Mouse (Mus musculus) cerebral cortex, adult 2 months (tissue): ENCODE data around the gene Gamt.

Experiments
- WGBS: fragments of 180-500 bp; shearing (Covaris S2); methylation state at CpG from one replicate; pipeline ENCODE4 v1.1.7; 2018; 5-methylcytosine and 5-hydroxymethylcytosine counted together

The Gamt gene

DNA sequence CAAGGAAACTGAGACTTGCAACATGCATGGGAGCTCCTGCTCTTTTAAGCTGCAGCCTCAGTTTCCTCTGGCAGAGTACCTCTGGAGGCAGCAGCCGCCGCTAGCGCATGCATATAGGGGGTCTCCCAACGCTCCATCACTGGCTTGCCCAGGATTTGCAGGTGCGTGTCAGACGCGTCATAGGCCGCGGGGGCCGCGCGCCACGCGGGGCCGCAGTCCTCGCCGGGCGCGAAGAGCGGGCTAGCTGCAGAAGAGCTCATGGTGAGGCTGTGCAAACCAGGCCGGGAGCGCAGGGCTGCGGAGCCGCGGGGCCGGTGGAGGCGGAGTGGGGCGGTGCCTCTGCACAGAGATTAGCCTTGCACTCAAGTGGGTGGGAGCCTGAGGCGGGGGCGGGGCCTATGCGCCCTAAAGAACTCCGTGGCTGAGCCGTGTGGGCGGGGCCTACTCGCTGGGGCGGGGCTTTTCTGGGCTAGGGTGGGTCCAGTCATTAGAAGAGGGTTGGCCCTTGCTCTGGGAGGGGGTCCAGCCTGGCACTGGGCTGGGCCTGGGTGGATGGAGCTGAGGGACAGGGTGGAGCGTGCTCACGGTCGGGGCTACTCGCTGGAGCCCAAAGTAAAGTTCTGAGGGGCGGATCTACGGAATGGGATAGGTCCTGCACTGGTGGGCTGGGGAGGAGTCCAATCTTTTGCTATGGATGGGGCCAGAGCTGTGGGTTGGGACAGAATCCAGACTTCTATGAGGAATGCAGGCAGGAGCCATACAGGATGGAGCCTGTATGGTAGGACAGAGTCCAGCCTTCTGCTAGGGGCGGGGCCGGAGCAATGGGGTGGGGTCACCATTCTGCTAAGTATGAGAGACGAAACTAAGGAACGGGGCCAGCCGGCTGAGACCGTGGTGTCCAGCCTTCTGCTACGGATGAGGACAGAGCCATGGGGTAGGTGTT is at the start of gene Gamt, which contains the start of gene Dazap1:
Gene Gamt (minus strand): TSS at position 371 of the 943 bp plus-strand sequence.
Gene Dazap1 (plus strand): TSS at position 845 of the 943 bp plus-strand sequence.
- WGBS, result under 1% methylated on average over 49 of the region's 49 CpGs

DNA sequence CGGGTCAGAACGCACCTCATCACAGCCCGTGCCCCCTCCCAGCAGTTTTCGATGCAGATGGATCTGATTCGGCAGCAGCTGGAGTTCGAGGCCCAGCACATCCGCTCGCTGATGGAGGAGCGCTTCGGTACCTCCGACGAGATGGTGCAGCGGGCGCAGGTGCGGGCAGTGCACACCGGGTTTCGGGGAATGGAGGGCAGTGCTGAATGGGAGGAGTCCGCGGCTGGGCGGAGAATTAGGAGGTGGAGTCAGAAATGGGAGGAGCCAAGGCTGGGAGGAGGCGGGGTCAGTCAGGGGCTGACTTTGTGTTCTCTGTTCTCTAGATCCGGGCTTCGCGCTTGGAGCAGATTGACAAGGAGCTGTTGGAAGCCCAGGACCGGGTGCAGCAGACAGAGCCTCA is 44.0 kb upstream of the Gamt start:
- WGBS, result 43% methylated on average over 25 of the region's 25 CpGs

DNA sequence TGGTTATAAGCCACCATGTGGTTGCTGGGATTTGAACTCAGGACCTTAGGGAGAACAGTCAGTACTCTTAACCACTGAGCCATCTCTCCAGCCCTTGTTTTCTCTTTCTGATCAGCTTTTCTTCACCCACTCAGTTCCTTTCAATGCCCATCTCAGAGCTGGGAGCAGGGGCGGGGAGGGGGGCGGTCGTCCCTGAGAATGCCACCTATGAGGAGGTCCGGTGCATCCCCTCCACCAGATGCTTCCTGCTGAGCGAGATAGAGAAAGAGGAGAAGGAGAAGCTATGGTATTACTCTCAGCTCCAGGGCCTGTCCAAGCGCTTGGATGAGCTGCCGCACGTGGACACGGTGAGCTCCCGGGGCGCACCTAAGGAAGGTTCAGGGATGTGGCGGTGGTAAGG is 43.6 kb upstream of the Gamt start:
- WGBS, result 55% methylated on average over 12 of the region's 12 CpGs

DNA sequence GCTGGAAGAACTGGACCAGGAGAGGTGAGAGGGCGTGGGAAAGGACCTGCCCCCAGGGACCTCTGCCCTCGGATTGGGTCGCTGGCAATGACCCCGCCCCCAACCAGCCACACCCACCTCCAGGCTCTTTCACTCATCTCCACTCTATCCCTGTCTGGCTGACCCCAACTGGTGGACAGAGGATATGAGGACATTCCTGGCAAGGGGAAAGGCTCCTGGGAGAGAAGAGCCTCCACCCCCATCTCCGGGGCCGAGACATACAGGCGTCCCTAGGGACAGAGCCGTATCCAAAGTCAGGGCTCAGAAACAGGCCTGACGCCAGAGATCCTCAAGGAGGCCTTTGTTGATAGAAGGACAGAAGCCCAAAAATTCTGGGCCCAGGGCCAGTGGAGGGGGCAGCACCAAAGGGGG is 41.7 kb upstream of the Gamt start:
- WGBS, result 10% methylated on average over 9 of the region's 9 CpGs

DNA sequence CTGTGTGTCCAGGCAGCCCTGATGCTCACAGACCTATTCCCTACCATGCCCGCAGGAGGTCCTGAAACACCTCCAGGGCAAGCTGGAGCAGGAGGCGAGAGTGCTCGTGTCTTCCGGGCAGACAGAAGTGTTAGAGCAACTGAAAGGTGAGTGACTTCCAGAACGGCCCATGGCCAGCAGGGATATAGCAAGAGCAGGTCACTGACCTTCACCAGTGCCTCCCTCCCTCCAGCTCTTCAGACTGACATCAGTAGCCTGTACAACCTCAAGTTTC is 41.2 kb upstream of the Gamt start:
- 49% methylated on average over 5 of the region's 5 CpGs for WGBS

DNA sequence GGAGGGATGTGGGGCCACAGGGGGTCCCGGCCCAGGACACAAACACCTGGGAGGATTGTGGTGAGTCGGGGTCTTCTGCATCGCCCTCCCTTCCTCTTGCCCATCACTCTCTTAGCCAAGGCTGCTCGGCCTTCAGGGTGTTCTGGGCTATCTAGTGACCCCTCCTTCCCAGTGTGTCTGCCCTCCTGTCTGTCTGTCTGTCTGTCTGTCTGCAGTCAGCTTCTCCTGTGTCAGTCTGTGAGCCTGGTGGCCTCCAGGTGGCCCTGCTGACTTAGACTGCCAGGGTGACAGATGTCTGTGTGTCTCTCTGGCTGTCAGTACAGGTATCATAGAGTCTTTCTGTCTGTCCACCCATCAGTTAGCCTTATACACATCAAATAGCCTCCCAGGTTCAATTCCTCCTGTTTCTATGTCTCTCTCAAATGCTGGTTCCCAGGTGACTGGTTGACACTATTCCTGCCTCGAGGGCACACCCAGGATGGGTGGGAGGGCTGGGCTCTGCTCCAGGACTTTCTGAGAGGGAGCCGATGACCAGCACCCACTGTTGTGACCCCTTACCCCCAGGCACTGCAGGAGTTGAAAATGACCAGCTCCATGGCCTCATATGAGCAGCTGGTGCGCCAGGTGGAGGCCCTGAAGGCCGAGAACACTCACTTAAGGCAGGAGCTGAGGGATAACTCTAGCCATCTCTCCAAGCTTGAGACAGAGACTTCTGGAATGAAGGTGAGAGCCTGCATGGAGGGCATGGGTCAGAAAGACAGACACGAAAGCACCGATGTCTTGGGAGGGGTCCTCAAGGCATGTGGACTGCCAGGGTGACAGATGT is 40.7 kb upstream of the Gamt start:
- WGBS, result 48% methylated on average over 9 of the region's 10 CpGs

DNA sequence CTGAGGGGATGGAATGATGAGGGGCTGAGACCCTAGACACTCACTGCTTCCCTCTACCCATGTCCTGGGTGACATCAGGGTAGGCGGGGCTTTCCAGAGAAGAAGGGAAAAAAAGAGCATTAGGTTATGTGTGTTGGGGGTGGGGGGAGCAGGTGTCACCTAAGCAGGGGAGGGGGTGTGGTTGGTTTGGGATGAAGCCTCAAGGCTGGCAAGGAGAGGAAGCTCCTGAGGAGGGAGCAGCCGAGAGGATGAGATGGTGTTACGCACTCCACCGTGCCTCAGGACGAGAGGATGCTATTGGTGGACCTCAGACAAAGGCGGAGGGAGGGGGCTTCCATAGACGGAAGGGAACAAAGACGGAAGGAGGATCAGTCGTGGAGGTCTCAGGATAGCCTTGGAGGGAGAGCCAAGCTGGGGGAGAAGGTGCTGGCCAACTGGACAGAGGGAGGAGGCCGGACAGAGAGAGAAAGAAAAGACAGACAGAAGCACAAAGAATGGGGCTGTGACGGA is 39.9 kb upstream of the Gamt start:
- 10% methylated on average over 11 of the region's 11 CpGs for WGBS

DNA sequence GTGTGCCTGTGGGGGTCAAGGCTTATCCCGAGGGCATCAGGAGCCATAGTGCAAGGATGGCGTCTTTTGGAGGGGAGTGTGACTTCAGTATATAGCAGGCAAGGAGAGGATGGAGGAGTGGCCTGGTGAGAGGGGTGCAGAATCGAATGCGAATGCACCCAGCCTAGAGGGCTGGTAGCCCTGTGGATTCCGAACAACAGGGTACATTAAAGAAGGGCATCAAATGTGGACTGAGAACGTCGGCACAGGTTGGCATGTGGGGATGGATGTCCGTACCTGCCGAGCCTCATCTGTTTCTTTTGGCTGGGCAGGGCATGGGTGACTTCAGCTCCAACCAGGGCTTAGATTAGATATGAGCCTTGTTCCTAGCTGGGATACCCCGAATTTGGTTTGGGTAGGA is 39.0 kb upstream of the Gamt start:
- WGBS, result 35% methylated on average over 10 of the region's 10 CpGs

DNA sequence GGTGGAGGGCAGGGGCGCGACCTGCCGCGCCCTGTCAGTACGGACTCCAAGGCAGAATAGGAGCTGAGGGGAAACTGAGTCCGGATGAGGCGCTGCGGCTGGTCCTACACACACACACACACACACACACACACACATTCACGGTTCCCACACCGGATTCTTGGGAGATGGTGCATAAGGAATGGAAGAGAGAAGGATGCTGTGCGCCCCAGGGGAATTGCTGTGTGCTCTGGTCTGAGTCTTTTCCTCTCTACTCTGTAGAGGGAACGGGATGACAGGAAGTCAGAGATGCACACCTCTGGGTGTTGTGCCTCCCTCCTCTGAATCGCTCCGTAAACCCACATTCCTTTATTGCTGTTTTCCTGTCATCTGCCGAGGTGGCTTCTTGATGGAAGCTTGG is 38.5 kb upstream of the Gamt start:
- 4% methylated on average over 15 of the region's 15 CpGs for WGBS

DNA sequence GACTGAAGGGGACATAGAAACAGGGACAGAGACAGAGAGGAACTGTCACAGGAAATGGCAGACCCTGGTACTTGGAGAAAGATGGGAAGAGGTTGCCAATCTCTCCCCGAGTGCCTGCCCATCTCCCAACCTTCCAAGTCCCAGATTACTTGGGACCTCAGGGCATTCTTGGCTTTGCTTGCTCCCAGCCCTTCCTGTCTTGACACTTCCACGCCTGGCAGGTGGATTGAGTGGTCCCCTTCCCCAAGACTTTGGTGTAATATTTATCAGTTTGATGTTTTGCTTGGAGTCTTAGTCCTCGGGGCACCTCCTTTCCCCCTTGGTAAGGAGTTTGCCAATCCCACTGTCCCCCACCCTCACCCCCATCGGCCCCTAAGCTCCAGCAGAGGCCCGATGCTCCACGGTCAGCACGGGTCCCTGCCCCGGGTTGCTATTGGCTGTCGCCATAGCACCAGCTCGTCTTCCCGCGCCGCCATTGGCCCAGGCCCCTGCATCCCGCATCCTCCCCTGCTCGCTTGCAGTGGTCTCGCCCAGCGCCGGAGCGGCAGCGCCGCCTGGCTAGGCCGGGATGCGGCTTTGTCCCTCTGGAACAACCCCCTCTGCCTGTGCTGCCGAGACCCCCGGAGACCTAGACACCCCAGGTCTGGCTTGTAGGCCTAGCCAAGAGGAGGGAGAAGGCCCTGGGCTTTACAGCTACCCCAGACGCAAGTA is 37.9 kb upstream of the Gamt start:
- WGBS, result 4% methylated on average over 26 of the region's 26 CpGs

DNA sequence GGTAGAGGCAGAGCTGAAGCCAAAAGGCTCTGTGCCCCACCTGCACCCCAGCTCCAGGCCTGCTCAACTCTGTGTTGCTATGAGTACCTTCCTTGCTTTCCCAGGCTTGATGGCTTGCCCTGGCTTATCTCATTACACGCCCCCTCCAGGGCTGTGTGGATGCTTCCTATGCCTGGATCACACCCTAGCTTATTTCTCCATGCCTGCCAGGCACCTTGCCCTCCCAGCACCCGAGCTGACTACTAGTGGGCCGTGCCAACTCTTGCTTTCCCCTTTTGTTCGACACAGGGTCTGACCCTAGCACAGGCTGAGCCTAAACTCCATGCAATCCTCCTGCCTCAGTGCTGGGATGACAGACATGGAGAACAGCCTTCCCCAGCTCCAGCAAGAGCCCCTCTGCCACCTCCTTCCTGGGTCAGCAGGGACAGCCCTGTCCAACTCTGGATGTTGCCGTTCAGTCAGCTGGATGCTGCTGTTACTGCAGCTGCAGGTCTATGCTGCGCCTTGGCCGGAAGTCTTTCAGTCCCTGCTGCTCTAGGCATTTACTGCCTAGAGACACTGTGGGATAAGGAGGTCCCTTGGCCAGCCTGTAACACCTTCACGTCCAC is 36.8 kb upstream of the Gamt start:
- 37% methylated on average over 8 of the region's 8 CpGs for WGBS

DNA sequence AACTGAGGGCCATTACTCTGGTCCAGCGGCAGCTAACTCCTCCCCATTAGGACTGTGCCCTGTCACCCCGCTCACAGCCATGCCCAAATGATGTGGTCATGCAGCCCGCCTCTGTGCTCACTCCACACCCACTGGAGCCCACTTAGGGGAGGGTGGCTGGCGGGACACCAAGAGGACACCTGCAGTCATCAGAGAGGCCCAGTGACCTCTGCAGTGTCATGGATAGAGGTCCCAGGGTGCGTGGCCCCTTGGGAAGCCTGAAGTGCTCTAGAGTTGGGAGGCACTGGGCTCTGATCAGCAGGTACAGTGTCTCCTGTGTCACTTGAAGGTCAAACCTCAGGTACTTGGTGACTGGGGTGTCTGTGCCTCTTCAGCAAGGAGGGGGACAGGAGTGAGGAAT is 36.0 kb upstream of the Gamt start:
- WGBS, result 75% methylated on average over 5 of the region's 5 CpGs

DNA sequence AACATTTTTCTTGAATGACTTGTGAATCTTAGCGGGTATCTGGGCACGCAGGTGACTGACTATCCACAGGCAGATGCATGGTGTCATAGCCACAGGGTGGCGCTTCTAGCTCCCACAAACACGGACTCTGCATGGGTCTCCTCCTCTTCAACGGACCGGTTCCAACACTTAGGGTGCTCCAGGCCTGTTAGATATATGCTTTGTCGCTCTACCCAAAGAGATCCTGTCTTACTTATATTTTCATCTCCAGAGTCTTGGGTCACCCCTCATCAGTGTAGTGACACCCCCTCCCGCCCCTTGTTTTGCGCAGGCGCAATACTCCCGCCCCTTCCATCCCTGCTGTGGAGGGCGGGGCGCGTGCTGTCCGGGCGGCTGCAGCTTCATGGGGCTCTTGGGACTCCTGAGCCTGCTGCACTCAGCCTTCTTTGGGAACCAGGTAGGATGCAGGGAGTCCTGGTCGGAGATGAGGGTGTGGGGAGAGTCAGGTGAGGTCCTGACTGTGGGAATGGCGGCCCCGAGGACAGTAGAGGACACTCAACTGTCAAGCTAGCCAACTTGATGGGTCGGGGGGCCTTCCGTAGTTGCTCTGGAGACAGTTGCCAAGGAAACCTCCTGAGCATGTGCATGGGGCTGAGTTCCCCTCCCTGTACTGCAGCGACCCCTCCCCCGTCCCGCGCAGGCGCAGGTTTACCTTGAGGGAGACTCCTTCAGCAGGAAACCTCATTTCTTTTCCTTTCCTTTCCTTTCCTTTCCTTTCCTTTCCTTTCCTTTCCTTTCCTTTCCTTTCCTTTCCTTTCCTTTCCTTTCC is 35.0 kb upstream of the Gamt start, which contains the start of gene Apc2:
Gene Apc2 (plus strand): TSS at position 360 of the 808 bp plus-strand sequence.
- WGBS, result under 1% methylated on average over 26 of the region's 26 CpGs

DNA sequence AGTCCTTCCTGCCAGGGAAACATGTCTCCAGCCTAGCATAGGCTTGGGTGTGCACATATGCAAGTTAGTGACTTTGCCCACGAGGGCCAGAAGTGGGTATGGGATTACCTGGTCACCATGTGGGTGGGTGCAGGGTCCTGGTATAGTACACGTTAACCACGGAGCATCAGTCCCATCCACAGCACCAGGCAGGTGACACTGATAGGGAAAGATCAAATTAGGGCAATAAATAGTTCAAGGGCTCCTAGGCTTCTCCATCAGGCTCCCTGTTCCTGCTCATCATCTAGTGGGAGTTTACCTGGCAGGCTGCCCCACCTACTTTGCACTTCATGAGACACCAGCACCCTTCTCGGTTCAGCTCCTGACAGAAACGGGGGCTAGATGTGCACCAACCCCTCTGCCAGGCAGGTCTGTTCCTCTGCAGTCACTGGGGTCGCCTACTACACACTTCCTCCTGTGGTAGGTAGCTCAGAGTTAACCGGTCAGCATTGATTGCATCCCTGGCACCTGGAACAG is 34.0 kb upstream of the Gamt start:
- WGBS, result 39% methylated on average over 7 of the region's 7 CpGs

DNA sequence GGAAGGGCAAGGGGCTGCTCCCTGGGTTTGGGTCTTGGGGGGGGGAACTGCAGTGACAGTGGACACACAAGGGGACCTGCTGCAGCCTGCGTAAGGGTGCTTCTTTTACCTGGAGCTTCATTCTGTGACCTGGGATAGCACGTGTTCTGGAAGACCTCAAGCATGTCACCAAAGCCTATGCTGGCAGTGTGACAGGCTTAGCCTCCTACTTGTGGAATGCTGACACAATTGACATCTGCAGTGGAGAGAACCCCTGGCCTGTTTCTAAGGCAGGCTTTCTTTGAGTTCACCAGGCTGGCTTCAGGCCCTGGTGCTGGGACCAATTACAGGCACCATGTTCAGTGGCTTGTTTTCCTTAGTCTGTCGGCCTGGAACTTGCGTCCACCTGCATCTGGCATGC is 33.5 kb upstream of the Gamt start:
- 51% methylated on average over 4 of the region's 4 CpGs for WGBS

DNA sequence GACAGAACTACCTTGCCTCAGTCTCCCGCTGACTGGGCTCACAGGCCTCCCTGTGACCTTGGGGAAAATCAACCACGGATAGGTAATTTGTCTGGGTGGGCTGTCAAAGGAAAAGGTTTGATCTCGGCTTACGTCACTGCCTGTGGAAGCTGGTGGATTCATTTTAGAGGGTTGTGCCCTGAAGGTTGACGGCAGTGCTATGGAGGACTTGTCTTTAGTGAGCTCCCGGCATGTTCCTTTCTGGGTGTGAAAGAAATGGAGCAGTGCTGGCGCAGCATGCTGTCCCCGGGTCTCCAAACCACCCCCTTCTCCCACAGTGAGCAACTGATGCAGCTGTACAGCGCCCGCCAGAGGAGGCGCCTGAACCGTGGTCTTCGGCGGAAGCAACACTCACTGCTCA is 32.5 kb upstream of the Gamt start:
- WGBS, result 9% methylated on average over 14 of the region's 14 CpGs

DNA sequence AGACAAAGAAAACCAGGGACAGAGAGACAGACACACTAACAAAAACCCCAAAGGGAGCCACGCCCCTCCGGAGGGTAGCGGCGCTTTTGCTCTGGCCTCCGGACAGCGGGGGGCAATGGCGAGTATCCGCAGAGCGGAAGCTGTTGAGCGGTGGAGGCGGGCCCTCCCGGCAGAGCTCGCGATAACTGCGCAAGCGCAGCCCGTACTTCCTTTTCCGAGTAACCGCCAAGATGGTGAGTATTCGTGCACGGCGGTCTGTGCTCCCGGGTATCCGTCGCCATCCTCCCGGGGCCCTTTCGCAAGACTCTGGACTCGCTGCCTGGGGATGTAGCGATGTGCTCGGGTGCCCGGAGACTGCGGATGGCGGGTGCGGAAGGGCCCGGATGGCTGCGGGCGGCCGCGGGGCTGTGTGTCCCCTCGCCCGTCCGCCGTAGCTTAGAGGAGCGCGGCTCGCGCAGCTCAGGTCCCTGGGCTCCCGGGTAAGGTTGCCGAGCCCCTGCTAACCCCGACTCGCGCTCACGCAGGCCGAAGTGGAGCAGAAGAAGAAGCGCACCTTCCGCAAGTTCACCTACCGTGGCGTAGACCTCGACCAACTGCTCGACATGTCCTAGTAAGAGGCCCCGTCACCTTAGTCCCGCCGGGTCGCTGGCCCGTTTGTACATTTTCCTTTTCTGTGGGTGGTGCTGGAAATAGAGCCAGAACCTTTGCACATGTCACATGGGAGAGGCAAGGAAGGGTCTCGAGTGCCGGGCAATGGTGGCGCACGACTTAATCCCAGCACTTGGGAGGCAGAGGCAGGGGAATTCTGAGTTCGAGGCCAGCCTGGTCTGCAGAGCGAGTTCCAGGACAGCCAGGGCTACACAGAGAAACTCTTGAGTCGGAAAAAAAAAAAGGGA is 31.7 kb upstream of the Gamt start, which contains the start of gene Rps15:
Gene Rps15 (plus strand): TSS at position 203 of the 896 bp plus-strand sequence.
- WGBS, result under 1% methylated on average over 72 of the region's 72 CpGs

DNA sequence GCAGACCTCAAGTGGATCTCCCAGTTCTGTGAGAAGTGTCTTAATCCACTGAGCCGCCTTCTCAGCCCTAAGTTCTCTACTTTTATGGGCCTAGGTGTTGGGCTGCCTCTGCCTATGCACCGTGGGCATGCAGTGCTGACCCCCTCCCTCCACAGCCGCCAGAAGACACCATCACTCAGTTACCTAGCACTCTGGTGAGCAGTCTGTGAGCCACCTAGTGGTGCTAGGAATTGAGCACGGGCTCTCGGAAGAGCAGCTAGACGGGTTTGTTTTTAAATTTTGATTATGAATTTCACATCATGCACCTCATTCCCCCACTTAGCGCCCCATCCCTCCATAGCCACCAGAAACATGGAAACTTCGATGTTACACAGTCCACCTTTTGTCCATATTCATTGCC is 27.8 kb upstream of the Gamt start:
- 57% methylated on average over 8 of the region's 8 CpGs for WGBS

DNA sequence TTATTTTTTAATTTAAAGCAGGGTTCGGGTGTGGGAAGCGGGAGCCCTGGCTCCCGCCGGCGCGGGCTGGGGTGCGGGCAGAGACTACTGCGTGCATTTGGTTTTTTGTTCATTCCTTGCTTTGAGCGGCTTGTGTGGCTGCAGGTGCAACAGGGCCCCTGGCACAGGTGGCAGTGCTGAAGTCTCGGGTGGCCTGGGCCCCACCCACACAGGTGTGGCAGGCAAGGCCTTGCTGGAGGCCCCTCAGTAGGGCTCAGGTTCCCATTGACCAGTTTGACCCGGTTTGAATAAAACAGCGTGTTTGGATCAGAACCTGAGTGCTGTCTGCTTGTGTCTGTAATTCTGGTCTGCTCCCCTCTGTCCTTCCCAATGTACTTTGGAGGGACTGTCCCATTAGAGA is 27.3 kb upstream of the Gamt start:
- 93% methylated on average over 12 of the region's 12 CpGs for WGBS
